Mouse (Mus musculus) forelimb bud, embryonic 11.5 days (tissue): ENCODE measurements around the gene Srarp.

ENCODE experiments used
- DNase-seq: peaks from one replicate; pipeline ENCODE4 v3.0.0-alpha.2; 2012; ENCODE audit warnings: low read depth, low spot score

Gene Srarp

DNA sequence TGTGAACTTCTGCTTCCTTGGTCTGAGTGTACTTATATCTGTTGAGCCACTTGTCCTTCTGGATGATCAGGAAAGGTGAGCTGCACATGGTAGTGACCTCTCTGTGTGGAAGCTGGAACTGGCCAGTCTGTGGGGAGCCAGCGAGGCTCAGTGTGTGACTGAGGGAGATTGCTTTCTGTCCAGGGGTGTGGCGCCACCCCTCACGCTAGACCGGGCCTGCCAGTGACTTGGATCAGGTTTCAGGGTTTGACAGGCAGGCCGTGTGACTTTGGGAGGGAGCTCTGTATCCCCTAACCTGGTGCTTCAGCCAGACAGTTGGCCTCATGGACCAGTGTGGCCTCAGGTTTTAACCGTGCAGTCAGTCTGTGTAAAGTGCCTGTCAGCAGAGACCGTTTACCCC, 22.3 kb upstream of the Srarp start:
- DNase-seq: no peak

- no peak for DNase-seq
These were observed 20.5 kb upstream of the Srarp start for GRCm38 (mm10) chr4:141456193-141456938.

DNA sequence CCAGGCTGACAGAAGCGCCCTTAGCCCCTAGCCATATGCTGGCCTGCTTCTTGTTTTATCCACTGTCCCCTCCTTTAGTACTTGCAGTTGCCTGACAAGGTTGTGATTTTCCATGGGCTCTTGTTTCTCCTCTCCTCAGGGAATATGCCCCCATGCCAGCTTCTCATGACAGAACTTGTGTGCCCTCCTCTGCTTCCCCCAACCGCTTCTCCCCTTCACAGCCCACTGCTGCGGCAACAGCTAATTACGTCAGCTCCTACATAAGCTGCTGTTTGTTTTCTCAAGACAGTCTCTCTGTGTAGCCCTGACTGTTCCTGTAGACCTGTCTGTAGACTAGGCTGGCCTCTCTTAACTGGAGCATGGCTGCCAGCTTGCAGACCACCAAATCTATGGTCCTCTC, 19.6 kb upstream of the Srarp start:
- no peak for DNase-seq

DNA sequence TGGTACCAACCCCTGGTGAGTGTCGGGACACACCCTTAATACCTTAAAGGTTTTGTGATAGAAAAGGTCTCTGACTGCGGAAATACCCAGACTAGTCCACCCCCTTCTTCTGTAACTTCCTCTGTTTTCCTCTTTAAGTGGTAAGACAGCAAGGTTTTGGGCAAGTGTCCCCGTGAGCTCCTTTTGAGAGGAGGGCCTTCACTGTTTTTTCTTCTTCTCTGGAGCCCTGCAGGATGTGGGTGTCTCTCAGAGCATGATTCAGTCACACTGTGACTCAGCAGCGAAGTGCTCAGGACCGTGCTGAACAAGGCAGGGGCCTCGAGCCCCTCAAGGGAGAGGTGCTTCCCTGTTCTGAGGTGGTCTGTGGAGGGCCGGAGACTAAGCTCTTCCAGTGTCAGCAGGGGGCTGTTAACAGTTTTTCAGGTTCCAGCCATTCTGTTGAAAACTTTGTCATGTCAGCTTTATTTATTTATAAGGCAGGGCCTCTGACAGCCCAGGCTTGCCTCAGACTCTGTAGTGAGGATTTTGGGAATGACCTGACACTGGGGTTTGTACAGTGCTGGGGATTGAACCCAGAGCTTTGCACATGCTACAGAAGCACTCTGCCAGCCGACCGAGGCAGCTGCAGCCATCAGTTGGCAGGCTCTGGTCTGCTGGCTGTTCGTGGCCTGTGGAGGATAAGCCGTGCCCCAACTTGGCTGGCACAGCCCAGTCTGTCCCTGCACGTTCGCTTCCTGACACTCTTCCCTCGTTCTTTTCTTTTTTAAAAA, 18.9 kb upstream of the Srarp start:
- DNase-seq: no peak

DNA sequence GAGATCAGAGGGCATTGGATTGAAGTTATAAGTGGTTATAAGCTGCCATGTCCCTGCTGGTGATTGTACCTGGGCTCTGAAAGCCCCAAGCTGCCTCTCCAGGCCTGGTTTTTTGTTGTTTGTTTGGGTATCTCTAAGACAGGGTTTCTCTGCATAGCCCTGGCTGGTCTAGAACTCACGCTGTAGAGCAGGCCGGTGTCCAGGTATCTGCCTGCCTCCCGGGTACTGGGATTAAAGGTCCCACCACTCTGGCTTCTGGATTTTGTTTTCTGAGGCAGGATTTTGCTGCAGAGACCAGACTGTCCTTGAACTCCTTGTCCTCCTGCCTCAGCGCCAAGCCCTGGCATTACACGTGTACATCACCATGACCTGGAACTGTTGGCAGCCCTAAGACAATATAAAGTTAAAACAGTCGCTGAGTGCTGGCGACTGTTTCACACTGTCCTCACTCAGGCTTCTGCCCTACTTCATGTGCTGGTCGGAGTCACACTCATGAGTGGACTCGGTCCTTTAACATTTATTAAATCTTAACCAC, 16.1 kb upstream of the Srarp start:
- DNase-seq: no peak

GRCm38 (mm10) chr4:141451251-141451650, 15.3 kb upstream of the Srarp start:
- no peak for DNase-seq

DNA sequence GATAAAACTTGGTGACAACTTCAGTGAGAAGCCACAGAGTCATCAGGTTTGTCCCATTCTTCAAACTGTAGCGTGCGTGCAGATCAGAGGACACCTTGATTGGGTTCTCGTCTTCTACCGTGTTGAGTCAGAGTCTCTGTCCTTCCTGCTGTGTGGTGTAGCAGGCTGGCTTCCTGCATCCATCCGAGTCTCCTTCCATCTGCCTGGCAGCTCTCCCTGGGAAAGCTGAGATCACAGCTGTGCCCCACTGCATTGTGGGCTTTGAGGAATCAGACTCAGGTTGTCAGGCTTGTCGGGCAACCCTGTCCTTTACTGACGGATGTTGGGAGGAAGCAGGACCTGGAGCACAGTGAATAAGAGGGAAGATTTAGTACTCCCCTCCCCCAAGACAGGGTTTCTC, 10.3 kb upstream of the Srarp start:
- DNase-seq: no peak

DNA sequence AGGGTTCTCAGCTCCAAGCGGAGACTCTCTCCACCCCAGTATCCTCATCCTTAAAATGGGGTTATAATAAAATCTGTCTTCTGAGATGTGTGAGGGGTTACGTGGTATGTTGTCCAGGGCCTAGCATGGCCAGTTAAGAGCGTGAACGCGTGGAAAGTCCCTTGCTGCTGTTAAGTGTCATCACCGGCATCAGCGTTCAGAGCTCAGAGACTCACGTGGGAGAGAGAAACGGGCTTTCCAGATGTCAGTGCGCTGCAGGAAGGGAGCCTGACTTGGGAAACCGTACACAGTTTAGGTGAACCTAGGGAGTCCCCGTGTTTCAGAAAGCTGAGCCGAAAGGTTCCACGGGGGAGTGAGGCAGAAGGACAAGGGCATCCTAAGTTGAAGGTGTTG, 9.4 kb upstream of the Srarp start:
- DNase-seq: no peak

GRCm38 (mm10) chr4:141444451-141445327, 8.8 kb upstream of the Srarp start, which contains the start of gene Zbtb17:
Gene Zbtb17 (plus strand): TSS chr4:141444654.
- DNase-seq: peak; percentile 91

GRCm38 (mm10) chr4:141443641-141444429, 7.9 kb upstream of the Srarp start:
- no peak for DNase-seq

- DNase-seq: no peak
These were observed 5.0 kb upstream of the Srarp start for GRCm38 (mm10) chr4:141440877-141441276.

GRCm38 (mm10) chr4:141439083-141439803, 3.3 kb upstream of the Srarp start:
- no peak for DNase-seq

- DNase-seq: no peak
These were observed 2.7 kb downstream of the Srarp start for GRCm38 (mm10) chr4:141433191-141433590.

DNA sequence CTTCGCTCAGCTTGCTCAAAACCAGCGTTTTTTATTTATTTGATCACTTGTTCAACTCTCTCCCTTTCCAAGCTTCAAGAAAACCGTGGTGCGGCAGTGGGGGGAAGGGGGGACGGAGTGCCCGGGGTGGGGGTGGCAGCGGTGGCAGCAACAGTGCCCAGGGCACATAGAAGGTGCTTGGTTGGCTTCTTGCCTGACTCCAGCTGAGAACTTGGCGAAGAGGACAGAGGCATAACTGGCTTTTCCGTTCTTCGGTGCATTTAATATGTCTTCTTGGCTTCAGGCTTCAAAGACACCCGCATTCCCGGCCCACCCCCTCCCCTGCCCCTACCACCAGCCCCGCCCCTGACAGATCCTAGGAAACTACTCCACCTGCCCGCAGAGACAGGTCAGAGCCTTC, 3.2 kb downstream of the Srarp start:
- DNase-seq: no peak

DNA sequence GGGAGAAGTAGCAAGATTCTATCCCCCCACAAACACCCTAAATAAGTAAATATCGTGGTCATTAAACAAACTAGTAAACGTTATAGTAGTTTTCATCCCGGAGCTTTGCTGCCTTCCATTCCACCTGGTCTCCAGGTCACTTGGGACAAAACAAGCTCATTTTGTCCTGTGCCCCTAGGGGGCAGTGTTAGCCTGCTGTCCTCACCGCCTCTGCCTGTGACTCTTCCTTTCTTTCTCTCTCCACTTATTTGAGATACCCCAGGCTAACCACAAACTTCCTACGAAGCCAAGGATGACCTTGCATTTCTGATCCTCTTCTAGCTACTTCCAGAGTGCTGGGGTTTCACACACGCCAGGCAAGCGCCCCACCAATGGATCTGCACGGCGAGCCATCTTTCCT, 4.9 kb downstream of the Srarp start:
- DNase-seq: peak; percentile 61

DNA sequence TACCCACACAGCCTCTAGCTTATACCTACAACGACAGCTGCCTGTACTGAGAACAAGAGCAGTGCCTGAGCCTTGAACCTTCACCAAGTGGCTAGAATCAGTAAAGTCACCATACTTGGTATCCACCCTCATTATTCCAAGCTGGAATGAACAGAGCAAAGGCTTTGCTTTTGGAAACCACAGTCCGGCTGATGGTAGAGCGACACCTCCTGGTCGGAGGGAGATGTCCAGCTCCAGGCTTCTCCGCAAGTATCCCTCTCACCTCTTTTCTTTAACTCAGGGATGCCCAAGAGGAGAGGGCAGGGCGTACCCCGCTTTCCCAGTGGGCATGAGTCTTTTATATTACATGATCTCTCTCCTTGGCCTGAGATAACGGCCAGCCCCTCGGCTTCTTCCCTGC, 6.1 kb downstream of the Srarp start:
- peak; percentile 55 for DNase-seq

DNA sequence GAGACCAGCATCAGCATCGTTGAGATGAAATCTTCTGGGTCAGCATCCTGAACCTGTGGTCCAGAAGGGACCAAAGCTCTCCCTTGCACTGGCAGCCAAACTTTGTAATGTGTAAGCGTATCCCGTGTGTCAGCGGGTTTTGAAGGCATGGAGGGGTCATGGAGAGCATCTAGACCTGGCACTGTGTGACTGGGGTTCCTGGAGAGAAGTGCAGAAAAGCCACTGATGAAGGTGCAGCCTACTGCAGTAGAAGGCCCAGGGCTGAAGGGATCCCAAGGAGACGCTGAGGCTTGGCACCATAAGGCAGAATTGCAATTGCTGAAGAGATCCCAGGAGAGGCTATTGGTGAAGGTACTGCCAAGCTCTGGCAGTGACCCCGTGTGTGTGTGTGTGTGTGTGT, 6.5 kb downstream of the Srarp start:
- DNase-seq: no peak

GRCm38 (mm10) chr4:141427921-141428320, 8.0 kb downstream of the Srarp start:
- no peak for DNase-seq

DNA sequence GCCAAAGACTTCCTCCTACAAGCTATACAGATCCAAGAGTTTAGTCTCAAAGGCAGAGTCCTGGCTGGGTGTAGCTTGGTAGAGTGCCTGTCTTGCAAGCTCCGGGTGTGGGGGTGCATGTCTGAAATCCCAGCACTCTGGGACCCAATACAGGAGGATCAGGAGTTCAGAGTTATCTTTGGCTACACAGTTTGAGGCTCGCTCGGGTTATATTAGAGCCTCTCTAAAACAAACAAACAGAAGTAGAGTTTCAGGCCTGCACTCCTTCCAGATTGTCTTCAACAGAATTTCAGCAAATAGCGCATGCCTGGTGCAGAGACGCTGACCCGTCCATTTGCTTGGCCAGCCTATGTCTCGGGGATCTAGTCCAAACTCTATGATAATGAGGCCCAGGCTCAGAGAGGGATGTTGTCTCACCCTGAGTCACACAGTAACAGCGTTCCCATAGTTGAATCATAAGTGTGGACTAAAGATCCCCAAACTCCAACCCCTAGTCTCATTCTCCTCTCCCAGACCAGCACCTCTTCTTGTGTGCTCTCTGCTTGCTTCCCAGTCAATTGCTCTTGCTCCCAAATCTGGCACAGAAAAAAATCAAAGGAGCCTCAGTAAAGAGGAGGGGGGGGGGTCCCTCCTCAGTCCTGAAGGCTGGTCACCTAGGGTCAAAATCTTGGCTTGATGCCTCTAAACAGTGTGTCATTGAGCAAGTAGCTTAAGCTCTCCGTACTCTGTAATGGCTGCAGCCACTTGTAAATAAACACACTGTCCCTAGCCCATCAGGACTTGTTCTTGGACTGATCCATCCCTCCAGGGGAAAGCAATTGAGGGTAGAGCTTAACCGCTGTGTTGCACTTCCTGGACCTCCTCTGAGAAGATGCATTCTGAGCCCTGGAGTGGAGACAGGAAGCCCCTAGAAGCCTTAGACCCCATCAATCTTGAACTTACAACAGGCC, 8.8 kb downstream of the Srarp start:
- DNase-seq: no peak
